Mouse (Mus musculus) mouse embryonic stem cell (cell line): ENCODE measurements around the gene Mas1.

Experiments used
- in situ Hi-C, 2 experiments: fragments of 300-500 bp; cut with MboI; formaldehyde crosslinking; loops; 1 replicate in 1 of 2; 3 replicates in 1 of 2; pipeline ENCODE4 v1.14.3; 2019 to 2020; ENCODE audit warnings: low sequenced_read_pairs in 2 of 2, low pct_unique_long_range_greater_than_20kb in 1 of 2, mixed read lengths in 1 of 2; ENCODE audit not compliant: unreplicated experiment in 1 of 2

Gene Mas1

GRCm38 (mm10) chr17:12797427-12798029 is 70.4 kb downstream of the Mas1 start:
- in situ Hi-C loops, result no loop called here

DNA sequence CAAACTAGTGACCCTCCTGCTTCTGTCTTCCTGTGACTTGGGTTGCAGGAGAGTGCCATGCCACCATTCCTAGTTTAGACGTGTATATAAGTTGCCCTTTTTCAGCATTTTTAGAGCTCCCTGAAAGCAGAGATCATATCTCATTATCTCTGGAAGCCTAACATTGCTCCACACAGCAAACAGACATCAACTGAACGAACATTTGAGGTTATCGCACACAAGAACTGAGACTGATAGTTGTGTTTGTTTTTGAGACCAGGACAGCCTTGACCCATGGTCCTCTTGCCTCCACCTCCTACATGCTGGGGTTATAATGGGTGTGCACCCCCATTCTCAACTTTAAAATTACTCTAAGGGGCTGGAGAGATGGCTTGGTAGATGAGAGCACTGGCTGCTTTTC is 71.3 kb downstream of the Mas1 start:
- in situ Hi-C loops, result no loop called here

DNA sequence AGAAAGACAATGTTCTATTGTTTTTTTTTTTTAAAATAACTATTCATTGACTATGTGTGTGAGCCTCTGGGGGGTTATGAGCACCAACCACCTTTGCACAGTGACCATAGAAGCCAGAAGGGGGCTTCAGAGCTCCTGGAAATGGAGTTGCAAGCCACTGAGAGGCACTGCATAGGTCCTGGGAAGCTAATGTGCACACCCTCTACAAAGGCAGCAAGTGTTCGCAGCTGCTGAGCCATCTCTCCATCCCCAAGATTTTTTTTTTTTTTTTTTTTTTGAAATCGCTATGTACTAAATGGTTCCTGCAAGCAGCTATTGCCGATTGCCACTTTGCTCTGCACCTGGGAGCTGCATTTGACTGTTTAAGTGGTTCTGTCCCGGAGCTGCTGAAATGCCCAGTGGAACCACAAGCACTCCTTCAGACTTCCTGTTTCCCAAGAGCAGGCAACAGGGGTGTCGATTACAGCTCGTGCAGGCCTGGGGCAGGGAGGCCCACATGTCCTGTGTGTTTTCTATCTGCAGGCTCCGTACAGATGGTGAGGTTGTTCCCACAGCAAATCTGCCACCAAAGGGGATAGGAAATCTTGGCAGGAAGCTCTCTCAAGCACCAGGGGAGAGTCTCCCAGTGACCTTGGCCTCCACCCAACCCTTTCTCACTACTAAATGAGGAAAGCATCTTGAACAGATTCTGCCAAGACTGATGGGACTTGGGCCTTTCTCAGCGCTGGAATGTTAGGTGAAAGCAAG is 74.1 kb downstream of the Mas1 start:
- in situ Hi-C loops, result no loop called here

GRCm38 (mm10) chr17:12792422-12793206 is 75.3 kb downstream of the Mas1 start:
- in situ Hi-C loops, result no loop called here

DNA sequence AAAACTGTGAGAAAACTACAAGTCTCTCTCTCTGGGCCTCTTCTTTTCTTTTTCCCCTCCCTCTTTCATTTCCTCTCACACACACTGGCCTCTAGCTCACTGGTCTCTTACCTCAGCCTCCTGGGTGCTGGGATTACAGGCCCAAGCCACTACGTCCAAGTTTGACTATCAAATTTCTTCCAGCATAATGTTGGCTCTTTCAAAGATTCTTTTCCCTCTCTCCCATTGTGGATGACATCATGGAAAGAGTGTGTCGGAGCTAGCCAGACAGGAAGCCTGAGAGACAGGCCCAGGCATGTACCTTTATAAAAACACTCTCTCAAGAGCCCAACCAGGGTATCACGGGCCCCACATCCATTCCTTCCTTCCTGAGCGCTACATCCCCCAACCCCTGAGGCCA is 76.5 kb downstream of the Mas1 start:
- in situ Hi-C loops, result no loop called here

DNA sequence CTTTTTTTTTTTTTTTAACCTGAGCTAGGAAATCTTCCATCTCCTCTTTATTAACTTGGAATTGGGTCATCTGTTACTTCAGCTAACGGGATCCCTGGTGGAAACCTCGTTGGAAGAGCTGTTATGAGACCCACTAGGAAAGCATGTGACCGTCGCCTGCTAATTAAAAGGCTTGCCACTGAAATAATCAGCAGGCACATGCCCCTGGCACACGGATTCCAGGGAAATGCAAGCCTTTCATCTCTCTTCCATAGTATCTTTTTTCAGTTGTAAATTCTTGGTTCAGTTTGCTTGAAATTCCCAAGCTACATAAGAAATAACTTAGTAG is 76.9 kb downstream of the Mas1 start:
- in situ Hi-C loops, result no loop called here
